Mouse (Mus musculus): ENCODE data around the gene Pitpnm3.

Gene Pitpnm3

GRCm38 (mm10) chr11:72024193-72024781 lies 111.3 kb downstream of the Pitpnm3 start:
- in situ Hi-C loops (cut with MboI, MseI), result loop anchor here in 1 of 2 experiments (10.0 kb wide), 1 partner anchor 349 kb away; no protein-coding TSS in a partner anchor

GRCm38 (mm10) chr11:72023581-72023980 lies 112.0 kb downstream of the Pitpnm3 start:
- in situ Hi-C loops (cut with MboI, MseI), result loop anchor here in 1 of 2 experiments (10.0 kb wide), 1 partner anchor 349 kb away; no protein-coding TSS in a partner anchor

GRCm38 (mm10) chr11:72022827-72023226 lies 112.8 kb downstream of the Pitpnm3 start:
- in situ Hi-C loops (cut with MboI, MseI), result loop anchor here in 1 of 2 experiments (10.0 kb wide), 1 partner anchor 348 kb away; no protein-coding TSS in a partner anchor

GRCm38 (mm10) chr11:72021015-72021414 lies 114.6 kb downstream of the Pitpnm3 start:
- in situ Hi-C loops (cut with MboI, MseI), result loop anchor here in 1 of 2 experiments (10.0 kb wide), 1 partner anchor 346 kb away; no protein-coding TSS in a partner anchor

GRCm38 (mm10) chr11:72017253-72017601 lies 118.4 kb downstream of the Pitpnm3 start:
- in situ Hi-C loops (cut with MboI, MseI), result no loop called here

- in situ Hi-C loops (cut with MboI, MseI), result no loop called here
Observed at GRCm38 (mm10) chr11:72016518-72017252, 118.9 kb downstream of the Pitpnm3 start.

GRCm38 (mm10) chr11:72014674-72015073 lies 120.9 kb downstream of the Pitpnm3 start:
- in situ Hi-C loops (cut with MboI, MseI), result no loop called here

GRCm38 (mm10) chr11:72011955-72012354 lies 123.6 kb downstream of the Pitpnm3 start:
- in situ Hi-C loops (cut with MboI, MseI), result no loop called here

- in situ Hi-C loops (cut with MboI, MseI), result no loop called here
Observed at GRCm38 (mm10) chr11:72010940-72011722, 124.4 kb downstream of the Pitpnm3 start.

- in situ Hi-C loops (cut with MboI, MseI), result no loop called here
Observed at GRCm38 (mm10) chr11:72010367-72010766, 125.2 kb downstream of the Pitpnm3 start.

GRCm38 (mm10) chr11:72005547-72005946 lies 130.0 kb downstream of the Pitpnm3 start:
- in situ Hi-C loops (cut with MboI, MseI), result no loop called here

- in situ Hi-C loops (cut with MboI, MseI), result no loop called here
Observed at GRCm38 (mm10) chr11:72003171-72003570, 132.4 kb downstream of the Pitpnm3 start.

- in situ Hi-C loops (cut with MboI, MseI), result no loop called here
Observed at GRCm38 (mm10) chr11:72002138-72002853, 133.3 kb downstream of the Pitpnm3 start.

- in situ Hi-C loops (cut with MboI, MseI), result no loop called here
Observed at GRCm38 (mm10) chr11:72000194-72000593, 135.4 kb downstream of the Pitpnm3 start.
